In the genomic region with DNA sequence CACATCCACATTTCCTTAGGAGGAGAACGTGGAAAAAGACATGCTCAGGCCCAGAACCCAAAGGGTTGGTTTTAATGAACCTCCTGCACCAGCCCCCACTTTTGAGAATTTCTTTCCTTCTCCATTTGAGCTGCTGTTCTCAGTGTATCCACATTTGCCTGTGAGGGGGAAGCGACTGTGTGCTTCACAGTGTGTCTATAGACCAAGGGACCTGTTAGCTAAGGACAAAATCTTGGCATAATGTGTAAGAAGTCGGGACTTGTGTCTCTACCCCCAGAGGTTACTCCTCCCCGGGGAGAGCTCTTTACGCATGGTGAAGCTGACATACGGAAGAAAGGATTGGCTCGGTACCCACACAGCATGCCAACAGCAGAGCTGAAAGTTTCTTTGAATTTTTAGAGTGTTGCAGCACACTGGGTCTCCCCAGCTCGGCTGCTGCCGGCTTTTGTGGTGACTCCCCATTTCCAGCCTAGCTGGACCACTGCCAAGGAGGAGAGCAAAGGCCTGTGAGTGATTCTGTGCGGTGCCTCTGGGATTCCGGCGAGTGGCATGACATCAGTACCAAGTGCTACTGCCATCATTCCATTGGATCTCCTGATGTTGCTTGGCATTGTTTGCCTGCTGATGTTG, we compare ENCODE assay signal across 10 mouse cellular contexts. TPM values are rescaled to one million over a fixed set of nuclear protein-coding genes. Genes with fewer than 3 reads are reported as not detected.
DNase-seq lines count a peak whose midpoint lies in the region; ATAC-seq lines count a peak whose summit lies in the region.
"Had no signal": no experiment of that assay in that cellular context is flagged by ENCODE, and none has a peak within 500 bp of the region (broad histone marks: within the 10 kb centered on the region; RNA-seq: fewer than 3 reads in every experiment).

No protein-coding gene starts in this region.

- H3K9me3 ChIP-seq in forebrain, embryonic 12.5 days = no peaks in the 10 kb centered on the region
- no peaks in the 10 kb centered on the region for H3K9me3 ChIP-seq in forebrain, embryonic 10.5 days
- H3K9me3 ChIP-seq in forebrain, embryonic 15.5 days = no peaks in the 10 kb centered on the region
- H3K9me3 ChIP-seq: limb, embryonic 13.5 days; megakaryocyte, embryonic 14.5 days had no signal

- no peaks in the 10 kb centered on the region for H3K36me3 ChIP-seq in forebrain, embryonic 12.5 days (replicated peaks)
- H3K36me3 ChIP-seq in forebrain, embryonic 10.5 days (replicated peaks) = no peaks in the 10 kb centered on the region
- no peaks in the 10 kb centered on the region for H3K36me3 ChIP-seq in forebrain, embryonic 15.5 days
- H3K36me3 ChIP-seq: limb, embryonic 13.5 days had no signal

- no peak for ATAC-seq in forebrain, embryonic 12.5 days (ENCODE audit: low FRiP score)
- ATAC-seq in forebrain, embryonic 15.5 days (replicated peaks) = peak; percentile 56
- ATAC-seq in megakaryocyte-erythroid progenitor cell, adult 5-6 weeks (replicated peaks; ENCODE audit: low FRiP score, low TSS enrichment, poor library complexity, severe bottlenecking) = no peak

- 0 out of 2 replicates have a peak overlapping the region, but pooled peaks have one; percentile 3 for H3K4me3 ChIP-seq in forebrain, embryonic 12.5 days (replicated peaks)
- H3K4me3 ChIP-seq in forebrain, embryonic 10.5 days = no peak overlapping the region
- peak overlapping the region; percentile 61 for H3K4me3 ChIP-seq in forebrain, embryonic 15.5 days
- H3K4me3 ChIP-seq: limb, embryonic 13.5 days had no signal

- 0 out of 2 replicates have a peak overlapping the region, but pooled peaks have one; percentile 22 for H3K27ac ChIP-seq in forebrain, embryonic 12.5 days
- H3K27ac ChIP-seq in forebrain, embryonic 10.5 days = no peak overlapping the region
- H3K27ac ChIP-seq in forebrain, embryonic 15.5 days (replicated peaks) = peak overlapping the region; percentile 39
- H3K27ac ChIP-seq: limb, embryonic 13.5 days had no signal

- DNase-seq in forebrain, embryonic 10.5 days (ENCODE audit: extremely low spot score, low spot score) = no peak
- peak; percentile 34 to 45 for DNase-seq in layer of hippocampus, postnatal 10 days (ENCODE audit: low spot score in 2 of 2)
- peak; percentile 56 for DNase-seq in right cerebral cortex, postnatal 14 days
- DNase-seq in adrenal gland, postnatal 14 days = no peak
- DNase-seq in yolk sac, embryonic 10.5 days (ENCODE audit: low spot score) = no peak

- H3K27me3 ChIP-seq in forebrain, embryonic 12.5 days = peaks cover 35% of the 10 kb centered on the region
- H3K27me3 ChIP-seq in forebrain, embryonic 10.5 days (ENCODE audit: poor library complexity, severe bottlenecking) = peaks cover 31% of the 10 kb centered on the region
- peaks cover 15% of the 10 kb centered on the region for H3K27me3 ChIP-seq in forebrain, embryonic 15.5 days

- H3K4me1 ChIP-seq in forebrain, embryonic 12.5 days = peaks cover 22% of the 10 kb centered on the region
- H3K4me1 ChIP-seq in forebrain, embryonic 10.5 days = peaks cover 14% of the 10 kb centered on the region
- H3K4me1 ChIP-seq in forebrain, embryonic 15.5 days = peaks cover 33% of the 10 kb centered on the region

- peak overlapping the region; percentile 92 for H3K4me2 ChIP-seq in forebrain, embryonic 12.5 days
- peak overlapping the region; percentile 73 for H3K4me2 ChIP-seq in forebrain, embryonic 15.5 days (replicated peaks)
- H3K4me2 ChIP-seq: limb, embryonic 13.5 days had no signal

- WGBS in forebrain, embryonic 12.5 days = 65% methylated on average over 12 of the region's 12 CpGs
- 89% methylated on average over 12 of the region's 12 CpGs for WGBS in forebrain, embryonic 10.5 days
- WGBS in forebrain, embryonic 15.5 days = 19% methylated on average over 12 of the region's 12 CpGs

- no peak overlapping the region for H3K9ac ChIP-seq in forebrain, embryonic 12.5 days
- H3K9ac ChIP-seq in forebrain, embryonic 15.5 days (replicated peaks) = peak overlapping the region; percentile 66; the same call in 1 of the 2 replicates
- H3K9ac ChIP-seq: limb, embryonic 13.5 days had no signal

RNA-seq across cellular contexts. Expression of gene Golga7b, which starts 9.4 kb away (rescaled TPM):
- polyA plus RNA-seq in forebrain, embryonic 12.5 days (2016; fragmentation: Nextera tagmentation; extraction: Ambion mirVana) = 6.6 and 7.1 TPM in 2 replicates
- 0.59 and 1.0 TPM in 2 replicates for polyA plus RNA-seq in forebrain, embryonic 10.5 days (2016; fragmentation: Nextera tagmentation; extraction: Ambion mirVana)
- polyA plus RNA-seq in forebrain, embryonic 15.5 days (2015; fragmentation: Nextera tagmentation; extraction: Ambion mirVana) = 28.6 and 31.5 TPM in 2 replicates
- total RNA-seq in layer of hippocampus, postnatal 10 days (2021) = 10 to 100 TPM; 90.9 to 93.8 TPM
- 0.78 and 1.9 TPM in 2 replicates for total RNA-seq in adrenal gland, postnatal 14 days (2021)
- not detected in 2 replicates for total RNA-seq in megakaryocyte-erythroid progenitor cell, adult 5-6 weeks (2014; fragmentation: Nextera tagmentation)
- not detected in 2 replicates for total RNA-seq in megakaryocyte-erythroid progenitor cell, adult 5-6 weeks (2017)

RNA-seq across cellular contexts. Expression of gene Sfrp5, which starts 54.7 kb away (rescaled TPM):
- 0.13 and 0.17 TPM in 2 replicates for polyA plus RNA-seq in forebrain, embryonic 12.5 days (2016; fragmentation: Nextera tagmentation; extraction: Ambion mirVana)
- polyA plus RNA-seq in forebrain, embryonic 10.5 days (2016; fragmentation: Nextera tagmentation; extraction: Ambion mirVana) = 0.14 TPM in 1 of 2 replicates, not detected in the other
- polyA plus RNA-seq in forebrain, embryonic 15.5 days (2015; fragmentation: Nextera tagmentation; extraction: Ambion mirVana) = 0.54 and 0.78 TPM in 2 replicates
- under 1 TPM in 1 of 2 experiments, not detected in 1; 0.18 TPM for total RNA-seq in layer of hippocampus, postnatal 10 days (2021)
- 4.3 and 4.9 TPM in 2 replicates for total RNA-seq in adrenal gland, postnatal 14 days (2021)
- total RNA-seq in megakaryocyte-erythroid progenitor cell, adult 5-6 weeks (2014; fragmentation: Nextera tagmentation) = not detected in 2 replicates
- not detected in 2 replicates for total RNA-seq in megakaryocyte-erythroid progenitor cell, adult 5-6 weeks (2017)

Comparison
In these comparisons a context has a peak if more than half of its experiments do, and no peak if none do; other contexts are left out.
1. DNase-seq: peak in layer of hippocampus, postnatal 10 days (2 of 2) and right cerebral cortex, postnatal 14 days (single experiment); none in forebrain, embryonic 10.5 days (single experiment), adrenal gland, postnatal 14 days (single experiment) and yolk sac, embryonic 10.5 days (single experiment).
2. RNA of gene Golga7b, which starts 9.4 kb away (total RNA-seq): 90.9 to 93.8 TPM in layer of hippocampus, postnatal 10 days; 0.78 to 1.9 TPM in adrenal gland, postnatal 14 days and not detected in megakaryocyte-erythroid progenitor cell, adult 5-6 weeks; every median in the first group is over 10 times any median in the second.